ENCODE assay signal across 16 mouse cellular contexts in genomic region chr12:118025771-118026170, GRCm38 (mm10).
"Had no signal": no experiment of that assay in that cellular context is flagged by ENCODE, and none has a peak within 500 bp of the region (broad histone marks: within the 10 kb centered on the region; RNA-seq: fewer than 3 reads in every experiment).

No protein-coding gene starts in this region.

- H3K9me3 ChIP-seq: lung, embryonic 15.5 days; megakaryocyte, embryonic 14.5 days; midbrain, embryonic 13.5 days; midbrain, embryonic 15.5 days; neural tube, embryonic 12.5 days had no signal

- ATAC-seq: lung, postnatal 0 days; midbrain, embryonic 13.5 days; midbrain, embryonic 15.5 days had no signal

- H3K4me3 ChIP-seq: lung, embryonic 15.5 days; megakaryocyte, embryonic 14.5 days; midbrain, embryonic 13.5 days; midbrain, embryonic 15.5 days; neural tube, embryonic 12.5 days had no signal

- H3K9ac ChIP-seq: lung, embryonic 15.5 days; midbrain, embryonic 13.5 days; midbrain, embryonic 15.5 days; neural tube, embryonic 12.5 days had no signal

- H3K27ac ChIP-seq: lung, embryonic 15.5 days; macrophage; midbrain, embryonic 13.5 days; midbrain, embryonic 15.5 days; neural tube, embryonic 12.5 days had no signal

- H3K4me1 ChIP-seq: lung, embryonic 15.5 days; midbrain, embryonic 13.5 days; midbrain, embryonic 15.5 days; neural tube, embryonic 12.5 days had no signal

- H3K27me3 ChIP-seq: lung, embryonic 15.5 days; midbrain, embryonic 13.5 days; midbrain, embryonic 15.5 days; neural tube, embryonic 12.5 days had no signal

- DNase-seq: lung, adult 2 months; lung, postnatal 14 days; lung, postnatal 36 days; right cerebral cortex, postnatal 14 days; spleen, adult 18-20 months; thymus, adult 18-20 months; thymus, postnatal 14 days; thymus, postnatal 36 days had no signal

- H3K4me2 ChIP-seq: lung, embryonic 15.5 days; midbrain, embryonic 11.5 days; midbrain, embryonic 13.5 days; midbrain, embryonic 15.5 days; neural tube, embryonic 12.5 days had no signal

- H3K36me3 ChIP-seq: lung, embryonic 15.5 days; midbrain, embryonic 13.5 days; midbrain, embryonic 15.5 days; neural tube, embryonic 12.5 days had no signal
